Mouse (Mus musculus): ENCODE measurements at regions not wholly inside any gene's neighbourhood (a gene's known extent, or its start where the extent isn't known, plus 50 kb on each side); places are given as distances from the start of the nearest gene placed in this dataset.

- no peak for DNase-seq (ENCODE audit: low spot score)
- Histone ChIP-seq H3K9me3 (no peaks in the 10 kb centered on the region), H3K36me3 (no peaks in the 10 kb centered on the region), H3K27ac (no peak overlapping the region), H3K4me1 (no peaks in the 10 kb centered on the region), H3K4me3 (no peak overlapping the region), H3K27me3 (ENCODE audit: insufficient read depth, poor library complexity, severe bottlenecking) (no peaks in the 10 kb centered on the region)
- 82% methylated on average over 12 of the region's 12 CpGs for WGBS
Observed at GRCm38 (mm10) chr11:93808431-93808830, 77.1 kb downstream of the Utp18 start.

- WGBS: 80% methylated on average over 2 of the region's 2 CpGs
Observed at GRCm38 (mm10) chr11:93807205-93807604, 78.4 kb downstream of the Utp18 start.

GRCm38 (mm10) chr11:93771143-93771940, 114.2 kb downstream of the Utp18 start:
- WGBS: 78% methylated on average over 5 of the region's 5 CpGs
- H3K36me3 ChIP-seq: no peaks in the 10 kb centered on the region
- no peak for DNase-seq (ENCODE audit: low spot score)
- H3K27ac ChIP-seq: no peak overlapping the region
- no peaks in the 10 kb centered on the region for H3K27me3 ChIP-seq (ENCODE audit: insufficient read depth, poor library complexity, severe bottlenecking)
- no peaks in the 10 kb centered on the region for H3K9me3 ChIP-seq
- no peaks in the 10 kb centered on the region for H3K4me1 ChIP-seq
- H3K4me3 ChIP-seq: no peak overlapping the region

More at GRCm38 (mm10) chr11:93807205-93807604, 78.4 kb downstream of the Utp18 start:
- no peaks in the 10 kb centered on the region for H3K27me3 ChIP-seq (ENCODE audit: insufficient read depth, poor library complexity, severe bottlenecking)
- H3K27ac ChIP-seq: no peak overlapping the region
- no peaks in the 10 kb centered on the region for H3K9me3 ChIP-seq
- H3K4me3 ChIP-seq: no peak overlapping the region
- H3K36me3 ChIP-seq: no peaks in the 10 kb centered on the region
- DNase-seq (ENCODE audit: low spot score): no peak
- H3K4me1 ChIP-seq: no peaks in the 10 kb centered on the region

GRCm38 (mm10) chr11:93765961-93766360, 119.6 kb downstream of the Utp18 start:
- Histone ChIP-seq H3K9me3 (no peaks in the 10 kb centered on the region), H3K36me3 (no peaks in the 10 kb centered on the region), H3K27ac (no peak overlapping the region), H3K4me1 (peaks cover 6% of the 10 kb centered on the region; the same call in 1 of the 2 replicates), H3K4me3 (no peak overlapping the region), H3K27me3 (ENCODE audit: insufficient read depth, poor library complexity, severe bottlenecking) (peaks cover 5% of the 10 kb centered on the region; the same call in 1 of the 2 replicates)
- 90% methylated on average over 4 of the region's 4 CpGs for WGBS
- DNase-seq (ENCODE audit: low spot score): no peak

- DNase-seq (ENCODE audit: low spot score): no peak
- Histone ChIP-seq H3K27me3 (ENCODE audit: insufficient read depth, poor library complexity, severe bottlenecking) (peaks cover 17% of the 10 kb centered on the region), H3K27ac (no peak overlapping the region), H3K36me3 (no peaks in the 10 kb centered on the region), H3K4me3 (peak overlapping the region; percentile 24), H3K9me3 (no peaks in the 10 kb centered on the region), H3K4me1 (peaks cover 6% of the 10 kb centered on the region; the same call in 1 of the 2 replicates)
- 21% methylated on average over 18 of the region's 18 CpGs for WGBS
Observed at GRCm38 (mm10) chr11:93762832-93763530, 122.6 kb downstream of the Utp18 start.

GRCm38 (mm10) chr11:93757825-93758224, 127.7 kb downstream of the Utp18 start:
- DNase-seq (ENCODE audit: low spot score): no peak
- Histone ChIP-seq H3K4me3 (no peak overlapping the region), H3K27ac (no peak overlapping the region), H3K4me1 (0 out of 2 replicates have a peak, but pooled peaks cover 2% of the 10 kb centered on the region), H3K9me3 (no peaks in the 10 kb centered on the region), H3K36me3 (no peaks in the 10 kb centered on the region), H3K27me3 (ENCODE audit: insufficient read depth, poor library complexity, severe bottlenecking) (peaks cover 17% of the 10 kb centered on the region)
- 83% methylated on average over 7 of the region's 7 CpGs for WGBS

GRCm38 (mm10) chr11:93736618-93737017, 148.9 kb downstream of the Utp18 start:
- Histone ChIP-seq H3K36me3 (no peaks in the 10 kb centered on the region), H3K9me3 (no peaks in the 10 kb centered on the region), H3K4me1 (0 out of 2 replicates have a peak, but pooled peaks cover 4% of the 10 kb centered on the region), H3K27ac (no peak overlapping the region), H3K27me3 (ENCODE audit: insufficient read depth, poor library complexity, severe bottlenecking) (no peaks in the 10 kb centered on the region), H3K4me3 (no peak overlapping the region)
- DNase-seq (ENCODE audit: low spot score): no peak
- WGBS: 88% methylated on average over 10 of the region's 10 CpGs

GRCm38 (mm10) chr11:93733568-93734185, 151.9 kb downstream of the Utp18 start:
- no peak for DNase-seq (ENCODE audit: low spot score)
- H3K36me3 ChIP-seq: no peaks in the 10 kb centered on the region
- H3K27ac ChIP-seq: no peak overlapping the region
- no peaks in the 10 kb centered on the region for H3K27me3 ChIP-seq (ENCODE audit: insufficient read depth, poor library complexity, severe bottlenecking)
- 0 out of 2 replicates have a peak, but pooled peaks cover 4% of the 10 kb centered on the region for H3K4me1 ChIP-seq
- H3K4me3 ChIP-seq: no peak overlapping the region
- WGBS: 52% methylated on average over 11 of the region's 11 CpGs
- no peaks in the 10 kb centered on the region for H3K9me3 ChIP-seq

- Histone ChIP-seq H3K4me1 (0 out of 2 replicates have a peak, but pooled peaks cover 4% of the 10 kb centered on the region), H3K27me3 (ENCODE audit: insufficient read depth, poor library complexity, severe bottlenecking) (no peaks in the 10 kb centered on the region), H3K36me3 (no peaks in the 10 kb centered on the region), H3K9me3 (no peaks in the 10 kb centered on the region), H3K27ac (no peak overlapping the region), H3K4me3 (no peak overlapping the region)
- 88% methylated on average over 9 of the region's 9 CpGs for WGBS
- DNase-seq (ENCODE audit: low spot score): no peak
Observed at GRCm38 (mm10) chr11:93729119-93729518, 156.4 kb downstream of the Utp18 start.

GRCm38 (mm10) chr11:93725242-93725641, 160.3 kb downstream of the Utp18 start:
- Histone ChIP-seq H3K4me1 (no peaks in the 10 kb centered on the region), H3K4me3 (no peak overlapping the region), H3K27ac (no peak overlapping the region), H3K27me3 (ENCODE audit: insufficient read depth, poor library complexity, severe bottlenecking) (no peaks in the 10 kb centered on the region), H3K36me3 (no peaks in the 10 kb centered on the region), H3K9me3 (no peaks in the 10 kb centered on the region)
- WGBS: 81% methylated on average over 6 of the region's 6 CpGs
- DNase-seq (ENCODE audit: low spot score): no peak

GRCm38 (mm10) chr11:93719141-93719540, 166.4 kb downstream of the Utp18 start:
- no peaks in the 10 kb centered on the region for H3K36me3 ChIP-seq
- 79% methylated on average over 2 of the region's 2 CpGs for WGBS
- H3K27me3 ChIP-seq (ENCODE audit: insufficient read depth, poor library complexity, severe bottlenecking): no peaks in the 10 kb centered on the region
- H3K4me1 ChIP-seq: no peaks in the 10 kb centered on the region
- H3K9me3 ChIP-seq: no peaks in the 10 kb centered on the region
- no peak overlapping the region for H3K4me3 ChIP-seq
- peak; percentile 52 for DNase-seq (ENCODE audit: low spot score)
- no peak overlapping the region for H3K27ac ChIP-seq

GRCm38 (mm10) chr11:93709686-93710085, 175.9 kb downstream of the Utp18 start:
- Histone ChIP-seq H3K36me3 (no peaks in the 10 kb centered on the region), H3K4me3 (no peak overlapping the region), H3K27ac (no peak overlapping the region), H3K9me3 (no peaks in the 10 kb centered on the region), H3K4me1 (no peaks in the 10 kb centered on the region), H3K27me3 (ENCODE audit: insufficient read depth, poor library complexity, severe bottlenecking) (no peaks in the 10 kb centered on the region)
- WGBS: 70% methylated on average over 4 of the region's 4 CpGs
- DNase-seq (ENCODE audit: low spot score): no peak
